18 mouse cellular contexts compared by ENCODE assay signal in the genomic region with DNA sequence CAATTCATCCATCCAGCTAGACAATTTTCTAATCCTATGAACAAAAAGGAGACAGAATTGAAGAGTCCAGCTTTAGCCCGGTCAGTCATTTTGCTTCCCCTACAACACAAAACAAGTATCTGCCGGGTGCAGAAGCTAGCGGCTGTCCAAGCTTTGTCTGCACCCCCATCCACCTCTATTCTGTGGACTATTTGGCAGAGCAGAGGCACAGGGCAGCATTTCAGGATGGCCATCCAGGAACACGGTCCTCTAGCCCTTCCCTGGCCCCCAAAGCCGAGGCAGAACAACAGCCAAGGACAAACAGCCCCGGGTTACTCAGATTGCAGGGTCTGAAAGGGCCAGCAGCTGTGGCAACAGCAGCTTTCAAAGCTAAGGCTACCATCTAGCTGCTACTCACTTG.
DNase-seq lines count a peak whose midpoint lies in the region; ATAC-seq and TF ChIP-seq lines count a peak whose summit lies in the region.
"Had no signal": no experiment of that assay in that cellular context is flagged by ENCODE, and none has a peak within 500 bp of the region (broad histone marks: within the 10 kb centered on the region; RNA-seq: fewer than 3 reads in every experiment).

No protein-coding gene starts in this region.

- peak; percentile 54 for ATAC-seq in forebrain, embryonic 16.5 days
- no peak; the same call in 1 of the 2 replicates for ATAC-seq in midbrain, postnatal 0 days (ENCODE audit: low FRiP score)
- ATAC-seq: intestine, embryonic 16.5 days had no signal

- peaks cover 15% of the 10 kb centered on the region for H3K4me1 ChIP-seq in forebrain, embryonic 16.5 days (replicated peaks; ENCODE audit: control insufficient read depth, insufficient read depth, low read length)
- no peaks in the 10 kb centered on the region; the same call in 1 of the 2 replicates for H3K4me1 ChIP-seq in midbrain, postnatal 0 days (ENCODE audit: insufficient read depth, low read length)
- H3K4me1 ChIP-seq: embryonic facial prominence, embryonic 15.5 days; heart, embryonic 15.5 days; limb, embryonic 10.5 days; liver, embryonic 13.5 days; midbrain, embryonic 12.5 days; neural tube, embryonic 13.5 days had no signal

- no peak for DNase-seq in layer of hippocampus, adult 2 months (ENCODE audit: low spot score in 2 of 2)
- DNase-seq in layer of hippocampus, adult 8-10 months (ENCODE audit: low spot score in 2 of 2), result no peak
- DNase-seq in right cerebral cortex, postnatal 10 days (ENCODE audit: low spot score in 2 of 2), result peak; percentile 32 to 37
- no peak for DNase-seq in right cerebral cortex, postnatal 36 days (ENCODE audit: low spot score in 2 of 2)
- DNase-seq in midbrain, postnatal 0 days (ENCODE audit: low spot score), result peak; percentile 18
- DNase-seq in lung, postnatal 14 days, result no peak
- DNase-seq: adrenal gland, postnatal 14 days; kidney, postnatal 25 days; liver, embryonic 13.5 days; lung, postnatal 10 days; thymus, adult 2 months had no signal

- no peak overlapping the region for H3K4me2 ChIP-seq in forebrain, embryonic 16.5 days (ENCODE audit: low read length)
- H3K4me2 ChIP-seq in midbrain, postnatal 0 days (ENCODE audit: low read depth, low read length, poor library complexity, severe bottlenecking), result no peak overlapping the region
- H3K4me2 ChIP-seq: embryonic facial prominence, embryonic 15.5 days; heart, embryonic 15.5 days; liver, embryonic 13.5 days; midbrain, embryonic 12.5 days; neural tube, embryonic 13.5 days had no signal

- TF ChIP-seq CTCF in layer of hippocampus, adult 2 months (conservative IDR thresholded peaks at IDR 0.05), result no peak
- TF ChIP-seq CTCF in midbrain, postnatal 0 days (IDR thresholded peaks at IDR 0.05), result no peak

- no peaks in the 10 kb centered on the region for H3K9me3 ChIP-seq in forebrain, embryonic 16.5 days (ENCODE audit: control insufficient read depth, low read length)
- no peaks in the 10 kb centered on the region for H3K9me3 ChIP-seq in midbrain, postnatal 0 days (ENCODE audit: low read length)
- H3K9me3 ChIP-seq: embryonic facial prominence, embryonic 15.5 days; heart, embryonic 15.5 days; limb, embryonic 10.5 days; liver, embryonic 13.5 days; midbrain, embryonic 12.5 days; neural tube, embryonic 13.5 days had no signal

- no peak overlapping the region for H3K9ac ChIP-seq in forebrain, embryonic 16.5 days (replicated peaks; ENCODE audit: low read depth, low read length)
- no peak overlapping the region for H3K9ac ChIP-seq in midbrain, postnatal 0 days (replicated peaks; ENCODE audit: low read length, poor library complexity, severe bottlenecking)
- H3K9ac ChIP-seq: embryonic facial prominence, embryonic 15.5 days; heart, embryonic 15.5 days; liver, embryonic 13.5 days; midbrain, embryonic 12.5 days; neural tube, embryonic 13.5 days had no signal

- peak overlapping the region; percentile 26; the same call in 1 of the 2 replicates for H3K4me3 ChIP-seq in layer of hippocampus, adult 2 months
- H3K4me3 ChIP-seq in forebrain, embryonic 16.5 days (replicated peaks; ENCODE audit: low read length), result no peak overlapping the region
- no peak overlapping the region for H3K4me3 ChIP-seq in midbrain, postnatal 0 days (ENCODE audit: low read depth, low read length)
- H3K4me3 ChIP-seq: embryonic facial prominence, embryonic 15.5 days; heart, embryonic 15.5 days; limb, embryonic 10.5 days; liver, embryonic 13.5 days; midbrain, embryonic 12.5 days; neural tube, embryonic 13.5 days had no signal

- H3K27ac ChIP-seq in layer of hippocampus, adult 2 months, result peak overlapping the region; percentile 94
- H3K27ac ChIP-seq in forebrain, embryonic 16.5 days (ENCODE audit: low read length), result no peak overlapping the region
- H3K27ac ChIP-seq in midbrain, postnatal 0 days (ENCODE audit: low read depth, low read length), result peak overlapping the region; percentile 38
- H3K27ac ChIP-seq: embryonic facial prominence, embryonic 15.5 days; heart, embryonic 15.5 days; limb, embryonic 10.5 days; liver, embryonic 13.5 days; midbrain, embryonic 12.5 days; neural tube, embryonic 13.5 days had no signal

- WGBS in forebrain, embryonic 16.5 days, result 29% methylated on average over 6 of the region's 6 CpGs
- 58% methylated on average over 6 of the region's 6 CpGs for WGBS in midbrain, postnatal 0 days

- no peaks in the 10 kb centered on the region for H3K27me3 ChIP-seq in forebrain, embryonic 16.5 days (replicated peaks; ENCODE audit: control insufficient read depth, insufficient read depth, low read length)
- H3K27me3 ChIP-seq in midbrain, postnatal 0 days (ENCODE audit: insufficient read depth, low read length), result no peaks in the 10 kb centered on the region
- H3K27me3 ChIP-seq: embryonic facial prominence, embryonic 15.5 days; heart, embryonic 15.5 days; liver, embryonic 13.5 days; midbrain, embryonic 12.5 days; neural tube, embryonic 13.5 days had no signal

- H3K36me3 ChIP-seq in forebrain, embryonic 16.5 days (ENCODE audit: control insufficient read depth, insufficient read depth), result no peaks in the 10 kb centered on the region
- H3K36me3 ChIP-seq in midbrain, postnatal 0 days (ENCODE audit: insufficient read depth, low read length), result no peaks in the 10 kb centered on the region
- H3K36me3 ChIP-seq: embryonic facial prominence, embryonic 15.5 days; heart, embryonic 15.5 days; limb, embryonic 10.5 days; liver, embryonic 13.5 days; midbrain, embryonic 12.5 days; neural tube, embryonic 13.5 days had no signal

Comparison
In these comparisons a context has a peak if more than half of its experiments do, and no peak if none do; other contexts are left out.
1. DNase-seq: peak in right cerebral cortex, postnatal 10 days (2 of 2) and midbrain, postnatal 0 days (single experiment); none in layer of hippocampus, adult 2 months (0 of 2), layer of hippocampus, adult 8-10 months (0 of 2), right cerebral cortex, postnatal 36 days (0 of 2) and lung, postnatal 14 days (single experiment).